Mouse (Mus musculus): ENCODE results near the gene Fam193a.

DNA sequence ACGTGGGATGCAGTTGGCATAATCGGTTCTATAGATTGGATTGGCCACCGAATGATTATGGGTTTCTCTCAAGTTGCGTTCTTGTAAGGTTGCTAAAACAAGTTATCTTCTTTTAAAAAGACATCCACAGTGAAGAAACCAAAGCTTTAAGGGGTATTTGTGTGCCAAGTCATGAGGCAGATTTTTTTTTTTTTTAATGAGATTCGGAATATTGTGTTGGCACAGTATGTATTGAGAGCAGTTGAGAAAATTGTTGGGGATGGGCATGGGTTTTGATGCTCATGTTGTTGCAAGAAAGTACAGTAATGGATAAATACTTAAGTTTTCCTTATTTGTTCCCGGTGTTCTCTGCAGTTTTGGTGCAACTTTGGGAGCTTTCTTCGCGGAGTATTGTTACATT, 1.1 kb downstream of the Fam193a start:
- TF ChIP-seq CTCF (IDR thresholded peaks at IDR 0.05; ENCODE audit: insufficient read depth, low read length), result no peak
- TF ChIP-seq POLR2A (IDR thresholded peaks at IDR 0.05; ENCODE audit: borderline replicate concordance, extremely low read depth, low read depth, low read length), result no peak
